Mouse (Mus musculus) MN1 (cell line): ENCODE measurements at regions not wholly inside any gene's neighbourhood (a gene's known extent, or its start where the extent isn't known, plus 50 kb on each side); places are given as distances from the start of the nearest gene placed in this dataset.

Experiments
- DNase-seq: peaks from one replicate; pipeline ENCODE4 v3.0.0-alpha.2; 2016; ENCODE audit warnings: low spot score

- DNase-seq = no peak
Measured at GRCm38 (mm10) chr14:68784395-68784794, 509.7 kb downstream of the Synb start.

- DNase-seq = no peak
Measured at GRCm38 (mm10) chr14:68783216-68783615, 510.9 kb downstream of the Synb start.

- DNase-seq = no peak
Measured at GRCm38 (mm10) chr14:68770411-68770810, 523.7 kb downstream of the Synb start.

DNA sequence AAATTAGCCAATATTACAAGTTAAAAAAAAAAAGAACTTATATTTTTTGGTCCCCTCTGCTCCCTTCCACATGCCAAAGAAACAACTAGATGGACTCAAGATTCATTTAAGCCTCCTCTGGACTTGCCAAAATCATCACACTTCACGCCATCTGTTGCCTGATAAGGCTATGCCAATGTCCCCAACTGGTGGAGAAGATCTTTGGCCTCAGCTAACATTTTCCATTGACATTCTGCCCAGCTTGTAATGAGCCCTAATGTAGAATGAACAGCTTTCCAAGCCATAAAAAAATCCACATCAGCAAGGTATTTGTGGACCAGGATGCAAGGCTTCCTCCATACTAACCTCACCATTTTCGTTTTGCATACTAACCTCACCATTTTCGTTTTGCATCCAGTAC, 531.2 kb downstream of the Synb start:
- DNase-seq = no peak

GRCm38 (mm10) chr14:68744661-68745060, 549.4 kb downstream of the Synb start:
- no peak for DNase-seq

GRCm38 (mm10) chr14:68738474-68738873, 555.6 kb downstream of the Synb start:
- DNase-seq = no peak

GRCm38 (mm10) chr14:68735756-68736155, 558.3 kb downstream of the Synb start:
- peak; percentile 63 for DNase-seq

- DNase-seq = no peak
Measured at GRCm38 (mm10) chr14:68721156-68721555, 572.9 kb downstream of the Synb start.

DNA sequence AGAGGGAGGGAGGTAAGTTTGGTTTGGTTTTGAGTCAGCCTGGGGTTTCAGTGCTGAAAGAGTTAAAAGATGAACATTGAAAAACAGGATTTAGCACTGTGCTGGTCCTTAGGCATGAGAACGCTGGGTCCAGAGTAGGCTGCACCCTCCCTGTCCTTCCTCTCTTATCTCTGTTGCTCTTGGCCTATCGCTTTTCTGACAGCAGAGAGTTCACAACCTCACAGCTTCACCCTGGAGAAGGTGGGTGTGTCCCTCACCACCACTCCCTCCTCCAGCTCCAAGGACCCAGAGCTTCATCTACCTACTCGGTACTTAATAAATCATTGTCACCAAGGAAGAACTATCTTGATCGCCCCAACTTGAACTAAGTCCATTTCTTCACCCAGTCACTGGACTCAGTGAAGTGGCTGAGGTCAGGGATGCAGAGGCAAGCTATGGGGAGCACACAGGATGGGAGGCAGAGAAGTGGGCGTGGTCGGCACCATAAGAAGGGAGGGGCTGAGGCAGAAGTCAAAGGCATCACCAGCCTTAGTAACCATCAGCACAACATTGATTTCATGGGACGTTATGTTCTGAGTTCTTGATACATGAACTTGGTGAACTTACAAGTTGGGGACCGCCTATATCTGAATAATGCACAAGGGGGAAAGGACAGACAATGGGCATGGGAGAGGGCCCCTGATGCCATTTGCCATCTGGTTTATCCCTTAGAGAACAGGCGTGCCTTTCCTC, 574.5 kb downstream of the Synb start:
- no peak for DNase-seq

DNA sequence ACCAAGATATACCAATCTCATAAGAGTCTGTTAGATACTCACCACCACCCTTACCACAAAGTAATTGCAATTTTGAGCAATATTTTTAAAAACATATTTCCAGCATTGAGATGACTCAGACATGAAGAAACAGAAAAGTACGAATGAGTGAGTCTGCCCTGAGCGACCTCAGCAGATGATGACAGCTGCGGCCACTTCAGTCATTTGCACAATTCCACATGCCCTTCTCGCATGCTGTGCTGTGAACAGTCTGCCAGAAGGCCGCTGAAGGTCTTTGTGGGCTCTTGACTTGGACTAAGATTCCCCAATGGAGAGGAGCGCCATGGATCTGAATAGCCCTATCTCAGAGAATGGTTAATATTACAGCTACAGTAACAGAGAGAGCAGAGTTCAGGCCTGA, 575.3 kb downstream of the Synb start:
- DNase-seq = no peak
